Mouse (Mus musculus) heart, adult 11 months (tissue): ENCODE results near the gene Cdkn2b.
A peak's percentile ranks its signal among the peaks of the same experiment; 100 is the strongest.

Experiments used
- DNase-seq: peaks from one replicate; pipeline ENCODE4 v3.0.0; 2022

Gene Cdkn2b

DNA sequence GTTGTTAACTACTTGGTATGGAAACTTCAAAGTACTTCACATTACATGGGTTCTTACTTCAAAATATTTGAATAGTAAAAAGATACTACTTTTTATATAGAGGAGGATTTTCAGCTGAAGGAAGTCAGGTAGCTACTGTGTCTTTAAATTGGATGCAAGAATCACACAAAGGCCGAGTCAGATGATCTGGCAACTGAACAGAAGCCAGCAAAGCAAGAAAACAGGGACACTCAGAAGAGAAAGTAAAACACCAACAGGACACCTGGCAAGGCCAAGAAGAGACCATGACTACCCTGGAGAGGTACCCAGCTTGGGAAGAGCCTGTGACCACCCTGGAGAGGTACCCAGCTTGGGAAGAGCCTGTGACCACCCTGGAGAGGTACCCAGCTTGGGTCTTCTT is 24.3 kb downstream of the Cdkn2b start:
- no peak for DNase-seq

GRCm38 (mm10) chr4:89285688-89286087 is 25.2 kb downstream of the Cdkn2b start:
- DNase-seq: no peak

DNA sequence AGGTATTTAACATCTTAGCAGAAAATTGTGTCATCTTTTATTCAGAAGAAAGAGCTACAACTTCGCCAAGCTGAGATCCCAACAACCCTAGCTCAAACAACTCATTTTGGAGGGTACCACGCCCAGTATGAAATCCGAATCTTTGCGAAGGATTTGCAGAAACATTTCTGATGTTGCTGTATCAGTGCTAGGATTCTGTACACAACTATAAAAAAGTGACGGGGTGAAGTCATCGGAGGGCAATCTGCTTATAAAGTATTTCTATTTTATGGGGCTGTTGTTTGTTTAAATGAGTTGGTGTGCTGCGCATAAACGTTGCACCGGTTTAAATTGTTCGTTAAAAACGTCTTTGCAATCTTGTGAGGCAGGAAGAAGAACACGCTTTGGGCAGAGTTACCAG is 28.2 kb downstream of the Cdkn2b start:
- DNase-seq: no peak

GRCm38 (mm10) chr4:89282036-89282566 is 28.7 kb downstream of the Cdkn2b start:
- DNase-seq: peak; percentile 91

DNA sequence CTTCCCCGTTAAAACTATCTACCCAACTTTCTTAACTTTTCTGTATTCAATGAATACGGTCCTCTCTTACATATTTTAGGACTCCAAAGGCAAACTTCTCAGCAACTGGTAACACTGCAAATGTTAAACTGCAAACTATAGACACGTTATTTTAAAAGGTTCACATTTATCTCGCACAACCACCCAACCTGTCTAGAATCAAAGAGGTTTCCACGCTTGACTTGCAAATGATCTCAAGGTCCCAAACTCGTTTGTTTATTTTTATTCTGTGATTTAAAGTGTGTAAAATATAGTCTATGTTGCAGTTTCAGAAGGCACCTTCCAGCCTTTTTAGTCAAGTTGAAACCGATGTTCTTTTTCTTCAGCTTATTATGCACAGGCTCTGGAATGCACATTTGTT is 29.6 kb downstream of the Cdkn2b start:
- no peak for DNase-seq

- no peak for DNase-seq
Observed at GRCm38 (mm10) chr4:89279641-89280040, 31.2 kb downstream of the Cdkn2b start.

DNA sequence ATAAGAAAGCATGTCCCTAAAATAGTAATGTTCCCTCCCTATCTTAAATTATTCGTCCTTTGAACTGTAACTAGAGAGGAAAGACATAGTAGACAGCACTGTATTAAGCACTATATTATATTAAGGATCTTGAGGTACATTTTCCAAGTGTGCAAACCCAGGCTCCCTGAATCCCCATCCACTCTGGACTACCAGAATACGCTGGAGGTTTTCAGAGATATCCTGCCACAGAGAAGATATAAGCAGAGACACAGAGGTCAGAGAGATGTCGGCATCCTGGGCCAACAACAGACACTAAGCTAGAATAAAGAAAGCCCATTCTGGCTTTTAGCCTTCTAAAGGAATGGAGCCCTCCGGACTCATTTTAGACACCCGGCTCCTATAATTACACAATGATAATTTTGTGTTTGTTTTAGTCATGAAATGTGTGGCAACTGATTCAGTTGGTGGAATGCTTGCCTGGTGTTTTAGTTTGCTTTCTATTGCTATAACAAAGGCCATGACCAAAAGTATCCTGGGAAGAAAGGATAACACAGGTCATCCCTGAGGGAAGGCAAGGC is 33.4 kb downstream of the Cdkn2b start:
- no peak for DNase-seq

GRCm38 (mm10) chr4:89276669-89277219 is 34.1 kb downstream of the Cdkn2b start:
- no peak for DNase-seq

- DNase-seq: no peak
Observed at GRCm38 (mm10) chr4:89275811-89276584, 34.8 kb downstream of the Cdkn2b start.

DNA sequence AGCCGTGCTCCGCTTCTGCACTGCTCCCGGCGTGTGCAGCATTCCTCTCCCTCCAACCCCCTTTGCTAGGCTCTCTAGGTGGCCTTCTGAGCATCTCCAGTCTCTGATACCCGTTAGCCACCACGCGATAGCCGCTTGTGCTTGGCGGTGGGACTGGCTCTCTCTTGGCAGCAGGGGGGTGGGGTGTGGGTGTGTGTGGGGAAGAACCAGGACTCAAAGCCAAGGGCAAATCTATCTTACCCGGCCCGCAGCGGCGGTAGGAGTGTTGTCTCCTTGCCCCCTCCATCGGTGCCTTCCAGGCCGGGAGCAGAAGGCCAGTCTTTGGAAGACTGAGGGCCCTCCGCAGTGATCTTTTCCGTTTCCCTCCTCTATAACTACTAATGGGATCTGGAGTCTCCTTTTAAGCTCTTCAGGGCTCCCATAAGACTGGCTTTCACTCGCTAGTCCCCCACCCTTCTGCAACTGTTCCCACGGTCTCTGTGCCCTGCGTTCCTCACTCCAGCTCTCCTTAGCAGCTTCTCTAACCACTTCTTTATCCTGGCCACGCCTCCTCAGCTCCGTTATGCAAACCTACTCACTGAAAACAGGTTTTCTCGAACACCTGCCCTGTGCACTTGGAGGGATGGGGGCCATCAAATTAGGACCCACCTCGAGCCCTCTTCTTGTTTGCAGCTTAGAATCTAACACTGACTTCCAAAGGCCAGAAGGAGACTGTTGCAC is 35.9 kb downstream of the Cdkn2b start:
- no peak for DNase-seq

GRCm38 (mm10) chr4:89274006-89274405 is 36.8 kb downstream of the Cdkn2b start:
- DNase-seq: no peak

DNA sequence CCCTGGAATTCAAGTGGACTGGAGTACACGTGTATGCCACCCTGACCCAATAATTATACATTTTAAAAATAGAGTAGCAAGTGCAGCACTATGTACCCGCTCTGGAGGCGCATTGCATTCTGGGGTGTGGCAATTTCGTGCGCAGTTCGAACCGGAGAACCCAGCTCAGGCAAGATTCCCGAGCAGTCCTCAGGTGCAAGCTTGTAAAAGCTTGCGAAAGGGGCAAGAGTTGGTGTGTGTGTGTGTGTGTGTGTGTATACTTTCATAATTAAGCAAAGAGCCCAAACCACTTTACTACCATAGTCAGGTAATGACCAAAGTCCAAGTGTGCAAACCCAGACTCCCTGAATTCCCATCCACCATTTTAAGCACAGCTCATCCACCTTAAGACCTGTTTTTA is 37.3 kb downstream of the Cdkn2b start:
- DNase-seq: no peak

DNA sequence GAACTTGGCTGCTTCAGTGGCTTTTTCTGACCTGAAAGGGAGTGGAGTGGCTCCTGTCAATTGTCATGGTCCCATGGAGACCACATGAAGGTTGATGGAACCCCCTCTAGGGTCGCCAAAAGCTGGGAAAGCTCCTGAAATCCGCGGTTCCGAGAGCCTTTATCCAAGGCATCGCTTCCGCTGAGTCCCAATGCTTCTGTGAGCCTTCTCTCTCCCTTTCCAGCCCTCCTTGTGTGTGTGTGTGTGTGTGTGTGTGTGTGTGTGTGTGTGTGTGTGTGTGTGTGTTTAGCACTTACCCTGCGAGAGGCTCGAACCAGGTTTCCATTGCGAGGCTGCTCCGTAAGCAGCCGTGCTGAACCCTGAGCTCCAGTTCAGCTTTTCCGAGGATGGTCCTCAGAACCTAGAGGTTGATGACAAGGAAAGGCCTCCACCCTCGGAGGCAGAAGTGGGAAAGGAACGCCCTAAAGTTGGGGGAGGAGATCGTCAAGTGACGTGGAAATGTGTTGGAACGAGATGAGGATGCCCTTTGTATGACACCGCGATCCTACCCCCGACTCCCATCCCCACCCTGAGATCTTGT is 37.8 kb downstream of the Cdkn2b start:
- no peak for DNase-seq

GRCm38 (mm10) chr4:89272101-89272718 is 38.6 kb downstream of the Cdkn2b start:
- no peak for DNase-seq

DNA sequence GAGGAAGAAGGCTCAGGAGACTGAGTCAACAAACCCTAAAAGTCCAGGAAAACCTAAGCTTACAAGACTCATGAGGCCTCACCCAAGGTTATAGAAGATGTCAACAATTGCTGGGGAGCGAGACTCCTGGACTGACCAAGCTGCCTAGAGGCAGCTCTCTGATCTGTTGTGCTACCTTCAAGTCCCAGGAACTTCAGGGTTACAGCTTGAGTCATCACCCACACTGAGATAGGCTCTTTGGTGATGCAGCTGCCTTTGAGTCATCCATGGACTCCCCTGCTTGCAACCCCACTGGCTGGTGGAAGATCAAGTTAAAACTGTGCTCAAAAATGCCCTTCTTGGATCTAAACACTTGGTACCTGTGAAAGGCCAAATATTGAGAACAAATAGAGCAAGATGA is 53.1 kb downstream of the Cdkn2b start:
- no peak for DNase-seq
